29 mouse cellular contexts compared by ENCODE assay signal in genomic region chr12:52691552-52691951, GRCm38 (mm10). TPM values are rescaled to one million over a fixed set of nuclear protein-coding genes. Genes with fewer than 3 reads are reported as not detected.
A peak's percentile ranks its signal among the peaks of the same experiment; 100 is the strongest.
DNase-seq lines count a peak whose midpoint lies in the region; ATAC-seq and TF ChIP-seq lines count a peak whose summit lies in the region.
"Had no signal": no experiment of that assay in that cellular context is flagged by ENCODE, and none has a peak within 500 bp of the region (broad histone marks: within the 10 kb centered on the region; RNA-seq: fewer than 3 reads in every experiment).

No protein-coding gene starts in this region.

- H3K79me2 ChIP-seq in MEL (ENCODE audit: control insufficient read depth, insufficient read depth, low read length, poor library complexity), result no peaks in the 10 kb centered on the region

- no peaks in the 10 kb centered on the region for H3K36me3 ChIP-seq in stomach, embryonic 15.5 days
- H3K36me3 ChIP-seq in stomach, postnatal 0 days (ENCODE audit: control insufficient read depth, insufficient read depth, low read length), result no peaks in the 10 kb centered on the region
- peaks cover 0 to 21% of the 10 kb centered on the region in 2 experiments; a peak in 2 of 4 replicates for H3K36me3 ChIP-seq in MEL (ENCODE audit: control insufficient read depth in 1 of 2, insufficient read depth in 2 of 2, low read length in 2 of 2)
- no peaks in the 10 kb centered on the region for H3K36me3 ChIP-seq in liver, embryonic 11.5 days (ENCODE audit: control insufficient read depth, insufficient read depth, low read length)
- H3K36me3 ChIP-seq: embryonic facial prominence, embryonic 15.5 days; G1E; heart, embryonic 12.5 days; heart, embryonic 15.5 days; hindbrain, embryonic 10.5 days; hindbrain, embryonic 13.5 days had no signal

- WGBS in stomach, embryonic 15.5 days, result 89% methylated on average over 1 of the region's 1 CpGs
- WGBS in stomach, postnatal 0 days, result 71% methylated on average over 1 of the region's 1 CpGs
- 64% methylated on average over 1 of the region's 1 CpGs for WGBS in liver, embryonic 11.5 days

- TF ChIP-seq CTCF in stomach, postnatal 0 days (IDR thresholded peaks at IDR 0.05; ENCODE audit: low read depth), result no peak
- TF ChIP-seq CTCF in MEL (IDR thresholded peaks at IDR 0.05 in 2 of 3, conservative IDR thresholded peaks at IDR 0.05 in 1 of 3; ENCODE audit: control insufficient read depth in 1 of 3, insufficient read depth in 1 of 3, low read depth in 2 of 3, low read length in 3 of 3, poor library complexity in 1 of 3, severe bottlenecking in 1 of 3), result no peak

- no peaks in the 10 kb centered on the region for H3K9me3 ChIP-seq in stomach, embryonic 15.5 days
- H3K9me3 ChIP-seq in stomach, postnatal 0 days (ENCODE audit: control insufficient read depth, low read length), result no peaks in the 10 kb centered on the region
- H3K9me3 ChIP-seq in MEL (replicated peaks; ENCODE audit: insufficient read depth, low read length), result no peaks in the 10 kb centered on the region
- no peaks in the 10 kb centered on the region for H3K9me3 ChIP-seq in liver, embryonic 11.5 days (ENCODE audit: control insufficient read depth, low read length)
- H3K9me3 ChIP-seq: embryonic facial prominence, embryonic 15.5 days; heart, embryonic 12.5 days; heart, embryonic 15.5 days; hindbrain, embryonic 10.5 days; hindbrain, embryonic 13.5 days had no signal

- H3K9ac ChIP-seq in stomach, embryonic 15.5 days, result no peak overlapping the region
- H3K9ac ChIP-seq in stomach, postnatal 0 days (ENCODE audit: low read length), result no peak overlapping the region
- H3K9ac ChIP-seq in MEL (ENCODE audit: control insufficient read depth, low read depth, low read length, poor library complexity, severe bottlenecking), result no peak overlapping the region
- H3K9ac ChIP-seq in liver, embryonic 11.5 days (ENCODE audit: low read depth, low read length), result no peak overlapping the region
- H3K9ac ChIP-seq: embryonic facial prominence, embryonic 15.5 days; forebrain, postnatal 0 days; heart, embryonic 12.5 days; heart, embryonic 15.5 days; hindbrain, embryonic 13.5 days had no signal

- no peak overlapping the region for H3K4me3 ChIP-seq in stomach, embryonic 15.5 days (replicated peaks)
- H3K4me3 ChIP-seq in stomach, postnatal 0 days (ENCODE audit: low read depth, low read length), result no peak overlapping the region
- no peak overlapping the region for H3K4me3 ChIP-seq in MEL (ENCODE audit: control insufficient read depth in 1 of 2, insufficient read depth in 1 of 2, low read depth in 2 of 2, low read length in 2 of 2)
- H3K4me3 ChIP-seq in liver, embryonic 11.5 days (ENCODE audit: low read depth, low read length), result no peak overlapping the region
- H3K4me3 ChIP-seq: embryonic facial prominence, embryonic 15.5 days; gastrocnemius, adult 2 months; heart, embryonic 12.5 days; heart, embryonic 15.5 days; hindbrain, embryonic 10.5 days; hindbrain, embryonic 13.5 days had no signal

- no peaks in the 10 kb centered on the region for H3K27me3 ChIP-seq in stomach, embryonic 15.5 days (replicated peaks)
- no peaks in the 10 kb centered on the region for H3K27me3 ChIP-seq in stomach, postnatal 0 days (ENCODE audit: control insufficient read depth, insufficient read depth, low read length)
- H3K27me3 ChIP-seq in MEL (ENCODE audit: control insufficient read depth in 1 of 2, insufficient read depth in 2 of 2, low read length in 2 of 2), result no peaks in the 10 kb centered on the region
- no peaks in the 10 kb centered on the region for H3K27me3 ChIP-seq in liver, embryonic 11.5 days (replicated peaks; ENCODE audit: control insufficient read depth, insufficient read depth, low read length)
- H3K27me3 ChIP-seq: CH12.LX; embryonic facial prominence, embryonic 15.5 days; heart, embryonic 12.5 days; heart, embryonic 15.5 days; hindbrain, embryonic 13.5 days had no signal

- no peak for TF ChIP-seq POLR2A in MEL (IDR thresholded peaks at IDR 0.05; ENCODE audit: control insufficient read depth in 1 of 2, insufficient read depth in 1 of 2, low read depth in 1 of 2, low read length in 2 of 2, poor library complexity in 1 of 2)

- no peak for TF ChIP-seq RAD21 in MEL (IDR thresholded peaks at IDR 0.05; ENCODE audit: low read depth, low read length)

- DNase-seq in stomach, postnatal 0 days (ENCODE audit: low spot score), result no peak
- DNase-seq in MEL (ENCODE audit: low read depth, low spot score), result peak; percentile 28
- DNase-seq in liver, embryonic 11.5 days (ENCODE audit: low spot score), result no peak
- no peak for DNase-seq in ovary, postnatal 36 days (ENCODE audit: low spot score)
- DNase-seq: adrenal gland, adult 2 months; adrenal gland, postnatal 14 days; B cell, adult 2 months; cerebellum, adult 11-12 months; cerebellum, adult 8-10 months; cerebellum, postnatal 10 days; cerebellum, postnatal 36 days; embryo, embryonic 11 days; forebrain, postnatal 0 days; gastrocnemius, adult 2 months; gastrocnemius, postnatal 14 days; heart, adult 18-20 months; heart, postnatal 10 days; heart, postnatal 36 days had no signal

- H3K27ac ChIP-seq in stomach, embryonic 15.5 days, result peak overlapping the region; percentile 41; the same call in 1 of the 2 replicates
- no peak overlapping the region for H3K27ac ChIP-seq in stomach, postnatal 0 days (replicated peaks)
- H3K27ac ChIP-seq in MEL (ENCODE audit: control insufficient read depth, low read depth, low read length), result no peak overlapping the region
- no peak overlapping the region for H3K27ac ChIP-seq in liver, embryonic 11.5 days (ENCODE audit: low read depth, low read length)
- H3K27ac ChIP-seq: embryonic facial prominence, embryonic 15.5 days; gastrocnemius, adult 2 months; heart, embryonic 15.5 days; hindbrain, embryonic 10.5 days; hindbrain, embryonic 13.5 days had no signal

- no peak overlapping the region for H3K4me2 ChIP-seq in stomach, embryonic 15.5 days
- no peak overlapping the region for H3K4me2 ChIP-seq in stomach, postnatal 0 days (replicated peaks; ENCODE audit: low read depth)
- H3K4me2 ChIP-seq in liver, embryonic 11.5 days, result no peak overlapping the region
- H3K4me2 ChIP-seq: embryonic facial prominence, embryonic 15.5 days; hindbrain, embryonic 13.5 days had no signal

- no peak for TF ChIP-seq EP300 in stomach, postnatal 0 days (optimal IDR thresholded peaks at IDR 0.05)
- no peak for TF ChIP-seq EP300 in MEL (IDR thresholded peaks at IDR 0.05; ENCODE audit: low read depth in 1 of 2, low read length in 2 of 2)

- H3K4me1 ChIP-seq in stomach, embryonic 15.5 days, result no peaks in the 10 kb centered on the region
- H3K4me1 ChIP-seq in stomach, postnatal 0 days (replicated peaks; ENCODE audit: control insufficient read depth, insufficient read depth), result no peaks in the 10 kb centered on the region
- H3K4me1 ChIP-seq in MEL (ENCODE audit: control insufficient read depth in 1 of 2, insufficient read depth in 2 of 2, low read length in 2 of 2), result peaks cover 2 to 26% of the 10 kb centered on the region in 2 experiments; a peak in 3 of 4 replicates
- peaks cover 6% of the 10 kb centered on the region for H3K4me1 ChIP-seq in liver, embryonic 11.5 days (replicated peaks; ENCODE audit: control insufficient read depth, insufficient read depth, low read length)
- H3K4me1 ChIP-seq: hindbrain, embryonic 13.5 days had no signal

- no peak for ATAC-seq in stomach, embryonic 15.5 days (ENCODE audit: insufficient read depth, low FRiP score, low read depth)
- ATAC-seq in stomach, postnatal 0 days (ENCODE audit: low FRiP score, low TSS enrichment), result no peak
- 0 out of 2 replicates have a peak, but pooled peaks have one; percentile 12 for ATAC-seq in megakaryocyte-erythroid progenitor cell, adult 5-6 weeks (replicated peaks; ENCODE audit: low FRiP score, low TSS enrichment, poor library complexity, severe bottlenecking)
- ATAC-seq in liver, embryonic 11.5 days (replicated peaks; ENCODE audit: low FRiP score), result no peak
- ATAC-seq: forebrain, embryonic 14.5 days; forebrain, postnatal 0 days; hindbrain, embryonic 16.5 days had no signal

TF ChIP-seq in MEL, 35 proteins besides CTCF, POLR2A, EP300 and RAD21:
- TF ChIP-seq TBP (IDR thresholded peaks at IDR 0.05; ENCODE audit: low read depth, low read length) (no peak), SIN3A (IDR thresholded peaks at IDR 0.05; ENCODE audit: low read length) (no peak), UBTF (IDR thresholded peaks at IDR 0.05; ENCODE audit: borderline replicate concordance, insufficient read depth, low read depth, low read length) (no peak), RCOR1 (IDR thresholded peaks at IDR 0.05; ENCODE audit: low read depth, low read length) (no peak), POLR2AphosphoS5 (IDR thresholded peaks at IDR 0.05; ENCODE audit: borderline replicate concordance, low read depth, low read length) (no peak), ETS1 (IDR thresholded peaks at IDR 0.05; ENCODE audit: low read depth, low read length) (no peak), ELF1 (IDR thresholded peaks at IDR 0.05; ENCODE audit: low read depth, low read length) (no peak), USF2 (IDR thresholded peaks at IDR 0.05; ENCODE audit: borderline replicate concordance in 1 of 2, insufficient read depth in 1 of 2, low read depth in 1 of 2, low read length in 2 of 2) (no peak), SMC3 (IDR thresholded peaks at IDR 0.05; ENCODE audit: low read depth, low read length) (no peak), USF1 (IDR thresholded peaks at IDR 0.05; ENCODE audit: low read depth, low read length) (no peak), KAT2A (conservative IDR thresholded peaks at IDR 0.05; ENCODE audit: low read depth, low read length) (no peak), NRF1 (IDR thresholded peaks at IDR 0.05; ENCODE audit: insufficient read depth, low read depth, low read length, poor library complexity, severe bottlenecking) (no peak), NELFE (IDR thresholded peaks at IDR 0.05; ENCODE audit: low read depth, low read length) (no peak), POLR2AphosphoS2 (IDR thresholded peaks at IDR 0.05; ENCODE audit: low read length) (no peak), ZNF384 (IDR thresholded peaks at IDR 0.05; ENCODE audit: low read depth, low read length) (no peak), CHD2 (IDR thresholded peaks at IDR 0.05; ENCODE audit: low read length) (no peak), TAL1 (IDR thresholded peaks at IDR 0.05; ENCODE audit: low read length) (no peak)

RNA-seq across cellular contexts. Expression of gene Akap6, which starts 7.6 kb away (rescaled TPM):
- polyA plus RNA-seq in stomach, embryonic 15.5 days (2015; fragmentation: Nextera tagmentation; extraction: Ambion mirVana), result 1.6 and 1.9 TPM in 2 replicates
- polyA plus RNA-seq in stomach, postnatal 0 days (2015; fragmentation: Nextera tagmentation; extraction: Ambion mirVana), result 0.65 and 0.76 TPM in 2 replicates
- total RNA-seq in MEL (2012; rRNA removed), result under 0.01 TPM in 1 of 2 replicates, not detected in the other
- not detected for polyA plus RNA-seq in MEL (2012; ENCODE audit: insufficient read depth in 1 of 2, insufficient read length in 2 of 2, low read depth in 1 of 2, low replicate concordance in 2 of 2, missing spikeins in 1 of 2)
- 0.13 TPM in 1 of 2 replicates, not detected in the other for total RNA-seq in megakaryocyte-erythroid progenitor cell, adult 5-6 weeks (2014; fragmentation: Nextera tagmentation)
- 0.15 and 0.52 TPM in 2 replicates for total RNA-seq in megakaryocyte-erythroid progenitor cell, adult 5-6 weeks (2017)
- polyA plus RNA-seq in liver, embryonic 11.5 days (2014; fragmentation: Nextera tagmentation; extraction: Ambion mirVana), result 0.10 and 0.16 TPM in 2 replicates
- polyA plus RNA-seq: G1E had no signal
